Mouse (Mus musculus) limb, embryonic 10.5 days (tissue): ENCODE measurements around the gene Mgat4d. TPM values are rescaled to one million over a fixed set of nuclear protein-coding genes. Genes with fewer than 3 reads are reported as not detected.
A peak's percentile ranks its signal among the peaks of the same experiment; 100 is the strongest.
"Not testable (repeated sequence)": the region's sequence is repeated elsewhere in the genome, so short reads cannot be mapped to it uniquely, and the experiment has no call there.

Experiments used
- DNase-seq: peaks from one replicate; pipeline ENCODE4 v3.0.0-alpha.2; 2017; ENCODE audit warnings: low spot score
- H3K27ac ChIP-seq: fragments of 300-500 bp; sonication (generic); 2 replicates; pipeline ENCODE4 v1.5.1; 2016; ENCODE audit warnings: mild to moderate bottlenecking
- H3K27me3 ChIP-seq: fragments of 300-500 bp; sonication (generic); 2 replicates; pipeline ENCODE4 v1.6.1; 2016; ENCODE audit warnings: low read depth, mild to moderate bottlenecking; ENCODE audit not compliant: poor library complexity, severe bottlenecking
- H3K36me3 ChIP-seq: fragments of 300-500 bp; sonication (generic); 2 replicates; pipeline ENCODE4 v1.6.1; 2016; ENCODE audit warnings: mild to moderate bottlenecking, moderate library complexity
- H3K4me1 ChIP-seq: fragments of 300-500 bp; sonication (generic); 2 replicates; pipeline ENCODE4 v1.6.1; 2016
- H3K4me3 ChIP-seq: fragments of 300-500 bp; sonication (generic); 2 replicates; pipeline ENCODE4 v1.5.1; 2016; ENCODE audit warnings: mild to moderate bottlenecking, moderate library complexity
- H3K9me3 ChIP-seq: fragments of 300-500 bp; sonication (generic); replicated peaks from 2 replicates; pipeline ENCODE4 v1.6.1; 2016; ENCODE audit warnings: mild to moderate bottlenecking
- WGBS: fragments of 180-500 bp; shearing (Covaris S2); methylation state at CpG from one replicate; pipeline ENCODE4 v1.1.7; 2016; 5-methylcytosine and 5-hydroxymethylcytosine counted together
- polyA plus RNA-seq: library from polyadenylated mRNA; unstranded; fragments of >200 nt; fragmentation: Nextera tagmentation; extraction: Ambion mirVana; gene quantifications from 2 replicates; pipeline ENCODE4 v1.2.1, GENCODE M21; 2016

The Mgat4d gene
- polyA plus RNA-seq, 1 experiment from 2014 or later: not detected

GRCm38 (mm10) chr8:83397726-83398125 is 49.5 kb downstream of the Mgat4d start:
- Histone ChIP-seq H3K4me3 (no peak overlapping the region), H3K4me1 (no peaks in the 10 kb centered on the region), H3K27ac (no peak overlapping the region), H3K36me3 (no peaks in the 10 kb centered on the region), H3K9me3 (no peaks in the 10 kb centered on the region), H3K27me3 (no peaks in the 10 kb centered on the region)
- 82% methylated on average over 4 of the region's 4 CpGs for WGBS
- no peak for DNase-seq

- no peak for DNase-seq
Measured at GRCm38 (mm10) chr8:83405548-83405947, 57.3 kb downstream of the Mgat4d start.

GRCm38 (mm10) chr8:83406836-83407235 is 58.6 kb downstream of the Mgat4d start:
- no peaks in the 10 kb centered on the region for H3K27me3 ChIP-seq
- H3K9me3 ChIP-seq: no peaks in the 10 kb centered on the region
- DNase-seq: no peak
- WGBS: 38% methylated on average over 6 of the region's 6 CpGs
- no peak overlapping the region for H3K27ac ChIP-seq
- H3K36me3 ChIP-seq: no peaks in the 10 kb centered on the region
- H3K4me1 ChIP-seq: peaks cover 14% of the 10 kb centered on the region
- H3K4me3 ChIP-seq: no peak overlapping the region

More at GRCm38 (mm10) chr8:83405548-83405947, 57.3 kb downstream of the Mgat4d start:
- WGBS: 83% methylated on average over 10 of the region's 10 CpGs
- no peaks in the 10 kb centered on the region for H3K9me3 ChIP-seq
- no peaks in the 10 kb centered on the region for H3K36me3 ChIP-seq
- no peak overlapping the region for H3K4me3 ChIP-seq
- no peaks in the 10 kb centered on the region for H3K27me3 ChIP-seq
- H3K4me1 ChIP-seq: peaks cover 14% of the 10 kb centered on the region
- no peak overlapping the region for H3K27ac ChIP-seq

- Histone ChIP-seq H3K4me3 (no peak overlapping the region), H3K27ac (no peak overlapping the region; the same call in 1 of the 2 replicates), H3K4me1 (peaks cover 14% of the 10 kb centered on the region), H3K27me3 (no peaks in the 10 kb centered on the region), H3K9me3 (no peaks in the 10 kb centered on the region), H3K36me3 (no peaks in the 10 kb centered on the region)
- no peak for DNase-seq
- 79% methylated on average over 7 of the region's 7 CpGs for WGBS
Measured at GRCm38 (mm10) chr8:83408496-83408895, 60.2 kb downstream of the Mgat4d start.

- DNase-seq: peak; percentile 19
- no peak overlapping the region for H3K27ac ChIP-seq
- H3K36me3 ChIP-seq: no peaks in the 10 kb centered on the region
- no peaks in the 10 kb centered on the region for H3K27me3 ChIP-seq
- WGBS: 95% methylated on average over 15 of the region's 15 CpGs
- H3K9me3 ChIP-seq: no peaks in the 10 kb centered on the region
- no peak overlapping the region for H3K4me3 ChIP-seq
- no peaks in the 10 kb centered on the region for H3K4me1 ChIP-seq
Measured at GRCm38 (mm10) chr8:83416878-83417277, 68.6 kb downstream of the Mgat4d start.

GRCm38 (mm10) chr8:83417970-83418369 is 69.7 kb downstream of the Mgat4d start:
- no peak for DNase-seq
- no peaks in the 10 kb centered on the region for H3K4me1 ChIP-seq
- no peaks in the 10 kb centered on the region for H3K9me3 ChIP-seq
- WGBS: 85% methylated on average over 6 of the region's 6 CpGs
- no peak overlapping the region for H3K27ac ChIP-seq
- H3K27me3 ChIP-seq: no peaks in the 10 kb centered on the region
- no peaks in the 10 kb centered on the region for H3K36me3 ChIP-seq
- H3K4me3 ChIP-seq: no peak overlapping the region

GRCm38 (mm10) chr8:83418805-83419516 is 70.7 kb downstream of the Mgat4d start:
- H3K4me1 ChIP-seq: no peaks in the 10 kb centered on the region
- no peak overlapping the region for H3K27ac ChIP-seq
- no peaks in the 10 kb centered on the region for H3K36me3 ChIP-seq
- H3K4me3 ChIP-seq: no peak overlapping the region
- no peaks in the 10 kb centered on the region for H3K9me3 ChIP-seq
- 91% methylated on average over 11 of the region's 11 CpGs for WGBS
- H3K27me3 ChIP-seq: no peaks in the 10 kb centered on the region
- no peak for DNase-seq

GRCm38 (mm10) chr8:83421354-83421753 is 73.1 kb downstream of the Mgat4d start:
- Histone ChIP-seq H3K9me3 (no peaks in the 10 kb centered on the region), H3K4me1 (no peaks in the 10 kb centered on the region), H3K27ac (no peak overlapping the region), H3K4me3 (no peak overlapping the region), H3K36me3 (no peaks in the 10 kb centered on the region), H3K27me3 (no peaks in the 10 kb centered on the region)
- 96% methylated on average over 1 of the region's 1 CpGs for WGBS
- DNase-seq: no peak

- Histone ChIP-seq H3K27ac (no peak overlapping the region), H3K36me3 (no peaks in the 10 kb centered on the region), H3K27me3 (no peaks in the 10 kb centered on the region), H3K4me1 (no peaks in the 10 kb centered on the region), H3K4me3 (no peak overlapping the region), H3K9me3 (no peaks in the 10 kb centered on the region)
- no peak for DNase-seq
- 76% methylated on average over 13 of the region's 13 CpGs for WGBS
Measured at GRCm38 (mm10) chr8:83423032-83423825, 75.0 kb downstream of the Mgat4d start.

GRCm38 (mm10) chr8:83425202-83425601 is 76.9 kb downstream of the Mgat4d start:
- no peak overlapping the region for H3K4me3 ChIP-seq
- no peaks in the 10 kb centered on the region for H3K9me3 ChIP-seq
- H3K27me3 ChIP-seq: no peaks in the 10 kb centered on the region
- no peaks in the 10 kb centered on the region for H3K4me1 ChIP-seq
- no peak for DNase-seq
- WGBS: 92% methylated on average over 6 of the region's 6 CpGs
- no peak overlapping the region for H3K27ac ChIP-seq
- no peaks in the 10 kb centered on the region for H3K36me3 ChIP-seq

- H3K36me3 ChIP-seq: no peaks in the 10 kb centered on the region
- H3K27ac ChIP-seq: no peak overlapping the region
- no peak overlapping the region for H3K4me3 ChIP-seq
- no peaks in the 10 kb centered on the region for H3K4me1 ChIP-seq
- 82% methylated on average over 11 of the region's 11 CpGs for WGBS
- no peaks in the 10 kb centered on the region for H3K9me3 ChIP-seq
- H3K27me3 ChIP-seq: no peaks in the 10 kb centered on the region
- DNase-seq: no peak
Measured at GRCm38 (mm10) chr8:83426104-83426759, 78.0 kb downstream of the Mgat4d start.

- H3K4me3 ChIP-seq: no peak overlapping the region
- H3K27ac ChIP-seq: no peak overlapping the region
- WGBS: 86% methylated on average over 7 of the region's 7 CpGs
- no peaks in the 10 kb centered on the region for H3K36me3 ChIP-seq
- H3K27me3 ChIP-seq: no peaks in the 10 kb centered on the region
- no peaks in the 10 kb centered on the region for H3K9me3 ChIP-seq
- DNase-seq: no peak
- no peaks in the 10 kb centered on the region for H3K4me1 ChIP-seq
Measured at GRCm38 (mm10) chr8:83426949-83427348, 78.7 kb downstream of the Mgat4d start.

GRCm38 (mm10) chr8:83428621-83429020 is 80.3 kb downstream of the Mgat4d start:
- H3K27me3 ChIP-seq, H3K4me1 ChIP-seq, H3K4me3 ChIP-seq, DNase-seq, H3K27ac ChIP-seq, H3K9me3 ChIP-seq: not testable (repeated sequence)
- peaks cover 10% of the 10 kb centered on the region for H3K36me3 ChIP-seq
- WGBS: 88% methylated on average over 3 of the region's 3 CpGs
